Mouse (Mus musculus): ENCODE measurements around the gene Mgarp.

DNA sequence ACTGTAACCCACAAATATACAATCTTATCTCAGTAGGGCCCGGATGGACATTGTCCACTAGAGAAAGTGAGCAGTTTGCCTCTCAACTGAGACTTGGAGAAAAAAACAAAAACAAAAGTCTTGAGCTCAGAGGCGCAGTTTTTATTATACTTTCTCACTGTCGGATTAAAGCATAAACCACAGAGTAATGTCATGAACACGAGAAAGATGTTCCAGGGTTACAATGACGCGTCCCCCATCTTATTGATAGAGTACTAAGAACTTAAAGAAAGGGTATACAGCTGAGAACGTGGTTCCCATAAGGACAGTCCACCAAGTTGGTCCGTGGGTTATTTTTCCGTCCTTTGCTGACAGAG lies 57.2 kb downstream of the Mgarp start:
- no peak for TF ChIP-seq POLR2A (IDR thresholded peaks at IDR 0.05; ENCODE audit: control insufficient read depth in 1 of 2, insufficient read depth in 1 of 2, low read depth in 1 of 2, low read length in 2 of 2, poor library complexity in 1 of 2)
- TF ChIP-seq TAL1 (IDR thresholded peaks at IDR 0.05; ENCODE audit: low read length), result no peak
- TF ChIP-seq CTCF (IDR thresholded peaks at IDR 0.05 in 2 of 3, conservative IDR thresholded peaks at IDR 0.05 in 1 of 3; ENCODE audit: control insufficient read depth in 1 of 3, insufficient read depth in 1 of 3, low read depth in 2 of 3, low read length in 3 of 3, poor library complexity in 1 of 3, severe bottlenecking in 1 of 3), result no peak
- no peak for TF ChIP-seq USF1 (IDR thresholded peaks at IDR 0.05; ENCODE audit: low read depth, low read length)
- no peak for TF ChIP-seq MAX (IDR thresholded peaks at IDR 0.05; ENCODE audit: low read length)
- no peak for TF ChIP-seq GATA1 (IDR thresholded peaks at IDR 0.05; ENCODE audit: low read depth, low read length)

All from MEL (cell line).